Mouse (Mus musculus) retina, adult 2 months (tissue): ENCODE measurements around the gene Lrmda.
"Not testable (repeated sequence)": the region's sequence is repeated elsewhere in the genome, so short reads cannot be mapped to it uniquely, and the experiment has no call there.

Experiments used
- DNase-seq: peaks from one replicate; pipeline ENCODE4 v3.0.0-alpha.2; 2012; ENCODE audit warnings: low read depth, low spot score

Lrmda gene

DNA sequence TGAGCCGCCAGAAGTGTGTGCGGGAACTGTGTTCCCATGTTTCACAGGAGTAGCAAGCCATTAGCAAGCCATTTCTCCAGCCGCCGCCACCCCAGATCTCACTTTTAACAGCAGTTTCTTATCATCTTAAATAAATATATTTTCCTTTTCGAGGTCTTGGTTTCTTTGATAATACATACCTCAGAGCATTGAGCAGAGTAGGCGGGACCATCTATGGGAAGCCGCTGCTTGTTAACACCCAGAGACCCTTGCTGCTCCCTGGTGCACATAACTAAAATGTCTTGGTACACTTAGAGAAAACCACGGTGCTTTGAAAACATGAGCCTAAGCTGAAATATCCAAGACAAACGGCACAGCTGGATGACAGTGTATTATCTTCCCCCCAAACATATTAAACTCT is 562.6 kb downstream of the Lrmda start:
- DNase-seq, result no peak

- DNase-seq, result no peak
Observed at GRCm38 (mm10) chr14:22586281-22586680, 566.8 kb downstream of the Lrmda start.

- DNase-seq, result no peak
Observed at GRCm38 (mm10) chr14:22586796-22587195, 567.3 kb downstream of the Lrmda start.

GRCm38 (mm10) chr14:22587285-22587957 is 567.9 kb downstream of the Lrmda start:
- DNase-seq, result no peak

GRCm38 (mm10) chr14:22587958-22588296 is 568.4 kb downstream of the Lrmda start:
- no peak for DNase-seq

DNA sequence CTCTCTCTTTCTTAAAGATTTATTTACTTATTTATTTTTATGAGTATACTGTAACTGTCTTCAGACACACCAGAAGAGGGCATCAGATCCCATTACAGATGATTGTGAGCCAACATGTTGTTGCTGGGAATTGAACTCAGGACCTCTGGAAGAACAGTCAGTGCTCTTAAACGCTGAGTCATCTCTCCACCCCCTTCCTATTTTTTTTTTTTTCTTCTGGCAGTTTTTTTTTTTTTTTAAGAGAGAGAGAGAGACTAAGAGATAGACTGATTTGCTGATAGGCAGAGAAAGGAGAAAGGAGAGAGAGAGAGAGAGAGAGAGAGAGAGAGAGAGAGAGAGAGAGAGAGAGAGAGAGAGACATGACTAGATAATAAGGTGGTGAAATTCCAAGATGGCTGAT is 568.9 kb downstream of the Lrmda start:
- not testable (repeated sequence) for DNase-seq

- no peak for DNase-seq
Observed at GRCm38 (mm10) chr14:22589503-22590215, 570.1 kb downstream of the Lrmda start.

DNA sequence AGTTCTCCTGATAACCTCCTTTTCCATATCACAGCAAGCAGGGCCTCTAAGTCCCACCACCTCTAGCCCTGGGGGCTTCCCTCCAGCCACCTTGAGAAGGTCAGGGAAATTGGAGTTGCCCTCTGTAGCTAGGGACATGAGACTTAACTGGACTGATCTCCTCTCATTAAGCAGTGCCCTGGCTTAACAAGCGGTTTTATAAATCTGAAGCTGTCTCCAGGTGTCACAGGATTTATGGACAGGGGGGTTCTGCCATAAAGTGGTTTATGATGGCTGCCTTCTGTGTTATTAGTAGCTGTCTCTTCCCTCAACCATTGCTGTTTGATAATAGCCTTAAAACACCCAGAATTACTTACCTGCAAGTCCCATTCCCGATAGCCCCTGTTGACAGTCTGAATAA is 571.7 kb downstream of the Lrmda start:
- no peak for DNase-seq

- no peak for DNase-seq
Observed at GRCm38 (mm10) chr14:22597508-22597907, 578.0 kb downstream of the Lrmda start.

DNA sequence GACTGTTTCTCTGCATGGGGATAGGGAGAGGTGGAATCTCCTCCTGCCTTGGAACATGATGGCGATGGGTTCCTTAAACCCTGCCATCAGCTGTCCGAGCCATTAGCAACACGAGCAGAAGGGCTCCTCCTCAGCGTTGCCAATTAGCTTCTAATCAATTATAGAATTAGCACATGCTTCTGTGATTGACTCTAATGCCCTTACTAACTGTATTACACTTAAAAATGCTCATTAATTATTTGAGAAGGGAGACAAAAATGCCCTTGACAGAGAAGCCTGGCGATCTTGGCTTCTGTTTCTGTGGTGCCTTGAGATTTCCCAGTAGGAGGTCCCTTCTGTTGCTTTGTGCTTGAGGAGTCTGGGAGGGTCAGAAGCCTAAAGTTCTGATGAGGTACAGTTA is 579.1 kb downstream of the Lrmda start:
- no peak for DNase-seq

DNA sequence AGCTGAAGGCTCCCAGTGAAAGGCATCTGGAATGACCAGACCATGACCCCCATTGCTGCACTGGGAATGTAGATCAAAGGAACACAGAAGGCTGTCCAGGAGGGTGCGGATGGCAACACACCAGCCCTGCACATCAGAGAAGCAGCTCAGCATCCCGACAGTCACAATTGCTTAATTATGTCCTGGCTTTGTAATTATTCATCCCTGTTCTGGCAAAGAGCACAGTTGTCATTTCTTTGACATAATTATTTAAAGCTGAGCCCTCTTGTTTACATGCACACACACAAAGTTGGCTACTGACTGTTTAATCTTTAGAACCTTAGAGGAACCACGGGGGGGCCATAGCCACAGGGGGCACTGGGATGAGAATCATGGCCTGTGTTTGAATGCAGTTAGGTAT is 580.7 kb downstream of the Lrmda start:
- DNase-seq, result no peak

DNA sequence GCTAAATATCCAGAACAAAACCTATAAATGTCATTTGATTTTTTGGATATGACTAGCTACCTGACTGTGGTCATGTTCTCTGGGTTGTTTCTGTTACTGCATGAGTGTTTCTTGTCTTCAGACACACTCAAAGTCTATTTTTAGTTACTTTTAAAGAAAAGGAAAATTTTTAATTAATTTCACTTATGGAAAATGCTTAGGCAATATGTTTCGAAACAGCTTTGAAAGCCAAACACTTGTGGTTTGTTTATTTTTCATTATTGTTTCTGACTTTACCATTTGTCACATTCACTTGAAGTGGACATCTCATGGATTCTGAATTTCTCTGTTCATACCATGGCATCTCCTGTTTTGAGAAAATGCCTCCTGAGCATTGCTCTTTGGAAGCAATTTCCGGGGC is 582.8 kb downstream of the Lrmda start:
- no peak for DNase-seq

DNA sequence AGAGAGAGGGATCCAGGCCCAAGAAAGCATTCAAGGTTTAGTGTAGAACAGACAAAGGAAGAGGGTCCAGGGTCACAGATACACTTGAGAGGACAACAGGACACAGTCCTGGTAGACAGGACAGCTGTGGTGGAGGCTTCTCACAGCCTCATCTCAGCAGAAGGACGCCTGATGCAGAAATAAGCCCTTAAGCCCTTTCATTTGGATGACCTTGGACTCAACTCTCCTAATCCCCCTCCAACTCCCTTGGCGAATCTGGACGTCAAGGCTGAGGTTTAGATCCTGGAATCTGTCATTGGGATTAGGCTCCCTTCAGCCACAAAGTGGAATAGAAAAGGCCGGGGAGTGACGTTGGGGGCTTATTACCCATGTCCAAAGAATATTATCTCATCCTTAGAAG is 589.1 kb downstream of the Lrmda start:
- peak; percentile 34 for DNase-seq

DNA sequence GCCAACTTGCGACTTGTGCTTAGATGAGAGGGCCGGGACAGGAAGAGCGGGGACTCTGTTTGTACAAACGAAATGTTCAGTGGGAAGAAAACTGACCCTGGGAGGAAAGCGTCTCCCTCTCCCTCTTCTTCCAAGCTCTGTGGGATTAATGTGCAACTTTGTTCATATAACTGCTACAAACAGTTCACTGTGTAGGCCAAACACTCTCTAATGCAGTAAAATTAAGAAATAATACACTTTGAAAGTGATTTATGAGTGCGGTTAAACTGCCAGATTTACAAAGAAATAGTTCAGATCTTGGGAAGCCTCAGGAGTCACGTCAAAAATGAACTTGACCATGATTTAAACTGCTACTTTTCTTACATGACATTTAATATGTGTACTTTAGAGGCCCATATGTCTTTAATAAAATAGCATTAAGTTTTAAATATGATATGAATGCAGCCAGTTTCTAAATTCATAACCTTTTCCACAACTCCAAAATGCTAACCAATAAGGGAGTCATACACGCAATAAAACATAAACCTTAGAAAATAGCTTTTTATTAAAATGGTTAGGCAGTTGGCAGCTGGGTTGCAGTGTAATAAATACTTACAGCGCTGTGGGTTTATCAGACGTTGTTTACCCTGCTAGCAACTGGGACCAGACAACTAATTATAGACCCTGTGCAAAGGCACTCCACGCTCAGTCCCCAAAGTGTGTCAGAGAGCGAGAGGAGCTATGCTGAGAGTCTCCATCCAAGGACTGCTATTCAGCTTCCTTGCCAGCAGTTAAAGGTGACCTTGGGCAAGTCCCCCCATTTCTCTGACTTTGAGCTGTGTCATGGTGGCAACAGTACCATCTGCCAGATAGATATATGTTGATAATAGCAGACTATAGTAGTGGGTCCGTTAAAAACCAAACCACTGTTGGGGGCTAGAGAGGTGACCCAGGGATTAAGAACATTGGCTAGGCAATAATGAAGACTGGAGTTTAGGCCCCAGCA is 590.0 kb downstream of the Lrmda start:
- no peak for DNase-seq

DNA sequence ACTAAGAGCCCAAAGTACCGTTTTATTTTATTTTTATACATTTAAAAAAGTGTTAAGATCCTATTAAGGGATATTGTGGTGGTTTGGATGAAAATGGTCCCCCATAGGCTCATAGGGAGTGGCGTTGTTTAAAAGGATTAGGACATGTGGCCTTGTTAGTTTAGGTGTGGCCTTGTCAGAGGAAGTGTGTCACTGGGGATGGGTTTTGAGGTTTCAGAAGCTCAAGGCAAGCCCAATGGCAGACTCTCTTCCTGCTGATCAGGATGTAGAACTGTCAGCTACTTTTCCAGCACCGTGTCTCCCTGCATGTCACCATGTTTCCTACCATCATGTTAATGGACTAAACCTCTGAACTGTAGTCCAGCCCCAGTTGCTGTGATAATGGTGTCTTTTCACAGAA is 591.5 kb downstream of the Lrmda start:
- DNase-seq, result no peak

DNA sequence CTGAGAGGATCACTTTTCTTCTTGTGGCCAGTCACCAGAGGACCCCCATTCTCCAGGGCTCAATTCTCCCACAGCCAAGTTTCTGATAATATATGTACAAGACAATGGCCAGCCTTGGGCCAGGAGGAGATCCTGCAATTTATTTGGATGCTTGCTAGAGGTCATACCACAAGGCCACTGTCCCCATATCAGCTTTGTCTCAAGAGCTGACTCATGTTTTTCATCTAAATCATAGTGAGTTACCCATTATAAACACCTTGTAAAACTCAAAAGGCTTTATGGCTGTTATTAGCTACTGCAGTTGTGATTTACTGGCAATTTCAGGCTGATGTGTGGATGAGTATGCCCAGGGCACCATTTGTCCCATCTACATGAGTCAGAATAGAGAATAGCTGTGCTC is 600.7 kb downstream of the Lrmda start:
- no peak for DNase-seq

GRCm38 (mm10) chr14:22621941-22622340 is 602.4 kb downstream of the Lrmda start:
- no peak for DNase-seq

DNA sequence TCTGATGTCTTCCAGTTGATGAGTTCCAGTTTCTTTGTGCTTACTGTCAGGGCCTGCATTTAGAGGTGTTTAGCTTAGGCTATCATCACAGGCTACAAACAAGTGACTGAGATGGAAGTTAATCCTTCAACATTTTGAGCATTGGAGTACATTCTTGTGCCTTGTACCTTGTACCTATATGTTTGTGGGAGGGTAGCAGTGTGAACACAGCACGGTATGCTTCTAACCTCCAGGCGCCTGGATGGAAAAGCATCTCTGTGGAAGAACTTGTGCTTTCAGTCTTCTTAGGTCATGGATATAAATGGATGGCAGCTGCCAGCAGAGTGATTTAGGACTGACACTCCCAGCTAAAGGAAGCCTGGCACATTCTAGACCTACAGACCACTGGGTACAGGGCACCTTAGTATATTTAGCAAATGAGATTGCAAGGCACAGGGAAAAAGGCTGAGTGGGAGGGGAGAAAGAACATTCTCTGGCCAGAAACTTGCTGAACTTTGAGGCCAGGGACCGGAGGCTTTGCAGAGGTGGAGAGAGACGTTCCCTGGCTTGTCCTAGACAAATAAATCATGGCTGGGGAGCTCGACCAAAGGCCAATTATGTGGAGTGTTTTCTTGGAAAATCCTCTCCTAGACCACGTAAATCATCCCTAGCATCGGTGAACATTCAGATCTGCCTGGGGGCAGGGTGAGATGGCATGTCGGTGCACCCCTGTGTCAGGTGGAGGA is 607.8 kb downstream of the Lrmda start:
- DNase-seq, result no peak

- DNase-seq, result no peak
Observed at GRCm38 (mm10) chr14:22630361-22630867, 610.9 kb downstream of the Lrmda start.

GRCm38 (mm10) chr14:22633612-22634011 is 614.1 kb downstream of the Lrmda start:
- no peak for DNase-seq

DNA sequence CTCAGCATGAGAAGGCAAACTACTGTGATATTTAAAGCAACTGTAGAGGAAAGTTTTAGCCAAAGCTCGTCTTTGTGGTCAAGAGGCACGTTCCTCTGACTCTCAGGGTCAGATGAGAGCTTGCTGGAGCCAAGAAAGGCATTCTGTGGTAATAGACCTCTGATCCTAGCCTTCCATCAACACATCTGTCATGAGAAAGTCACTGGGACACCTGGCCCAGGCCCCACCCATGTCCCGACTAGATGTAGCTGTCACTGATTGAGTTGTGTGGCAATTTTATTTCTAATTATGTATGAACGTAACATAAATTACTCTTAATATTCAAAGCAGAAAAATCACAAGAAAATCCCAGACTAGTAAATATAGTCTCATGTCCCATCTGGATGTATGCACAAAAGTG is 624.0 kb downstream of the Lrmda start:
- DNase-seq, result no peak
